Comparison of ENCODE assay signal across 8 mouse cellular contexts in genomic region chr5:124528791-124529190, GRCm38 (mm10). TPM values are rescaled to one million over a fixed set of nuclear protein-coding genes. Genes with fewer than 3 reads are reported as not detected.
DNase-seq lines count a peak whose midpoint lies in the region; ATAC-seq lines count a peak whose summit lies in the region.
"Had no signal": no experiment of that assay in that cellular context is flagged by ENCODE, and none has a peak within 500 bp of the region (broad histone marks: within the 10 kb centered on the region; RNA-seq: fewer than 3 reads in every experiment).

No protein-coding gene starts in this region.

- 39% methylated on average over 9 of the region's 9 CpGs for WGBS in embryonic facial prominence, embryonic 14.5 days
- 24% methylated on average over 9 of the region's 9 CpGs for WGBS in intestine, embryonic 15.5 days
- 61% methylated on average over 9 of the region's 9 CpGs for WGBS in midbrain, embryonic 12.5 days

- intact Hi-C loops in left cerebral cortex, postnatal 4 days (cut with DNase I) = no loop called here

- 0 out of 2 replicates have a peak, but pooled peaks cover 7% of the 10 kb centered on the region for H3K36me3 ChIP-seq in embryonic facial prominence, embryonic 14.5 days (ENCODE audit: control insufficient read depth, insufficient read depth, low read length)
- H3K36me3 ChIP-seq in intestine, embryonic 15.5 days = no peaks in the 10 kb centered on the region
- no peaks in the 10 kb centered on the region for H3K36me3 ChIP-seq in midbrain, embryonic 12.5 days

- H3K9me3 ChIP-seq in embryonic facial prominence, embryonic 14.5 days (ENCODE audit: control insufficient read depth, low read length) = no peaks in the 10 kb centered on the region
- H3K9me3 ChIP-seq in intestine, embryonic 15.5 days = no peaks in the 10 kb centered on the region
- H3K9me3 ChIP-seq in midbrain, embryonic 12.5 days = no peaks in the 10 kb centered on the region

- H3K27me3 ChIP-seq in embryonic facial prominence, embryonic 14.5 days (replicated peaks; ENCODE audit: control insufficient read depth, insufficient read depth, low read length) = no peaks in the 10 kb centered on the region
- no peaks in the 10 kb centered on the region for H3K27me3 ChIP-seq in intestine, embryonic 15.5 days (replicated peaks)
- H3K27me3 ChIP-seq in midbrain, embryonic 12.5 days = no peaks in the 10 kb centered on the region

- DNase-seq in embryonic facial prominence, embryonic 14.5 days (ENCODE audit: low spot score) = no peak
- peak; percentile 43 for DNase-seq in gastrocnemius, postnatal 10 days
- DNase-seq in left cerebral cortex, postnatal 4 days = no peak
- no peak for DNase-seq in frontal cortex, adult 2 months (ENCODE audit: extremely low spot score in 1 of 2, low spot score in 1 of 2)

- peak overlapping the region; percentile 30; the same call in 1 of the 2 replicates for H3K27ac ChIP-seq in embryonic facial prominence, embryonic 14.5 days (replicated peaks; ENCODE audit: low read depth, low read length)
- peak overlapping the region; percentile 56 for H3K27ac ChIP-seq in intestine, embryonic 15.5 days
- H3K27ac ChIP-seq in midbrain, embryonic 12.5 days (replicated peaks) = 0 out of 2 replicates have a peak overlapping the region, but pooled peaks have one; percentile 6
- H3K27ac ChIP-seq: macrophage had no signal

- peak overlapping the region; percentile 38 for H3K9ac ChIP-seq in embryonic facial prominence, embryonic 14.5 days (ENCODE audit: low read depth, low read length)
- peak overlapping the region; percentile 32; the same call in 1 of the 2 replicates for H3K9ac ChIP-seq in intestine, embryonic 15.5 days
- peak overlapping the region; percentile 45; the same call in 1 of the 2 replicates for H3K9ac ChIP-seq in midbrain, embryonic 12.5 days (replicated peaks)

- H3K4me3 ChIP-seq in embryonic facial prominence, embryonic 14.5 days (ENCODE audit: low read depth, low read length) = peak overlapping the region; percentile 83
- H3K4me3 ChIP-seq in intestine, embryonic 15.5 days (replicated peaks) = peak overlapping the region; percentile 60
- peak overlapping the region; percentile 89 for H3K4me3 ChIP-seq in midbrain, embryonic 12.5 days

- peak overlapping the region; percentile 76 for H3K4me2 ChIP-seq in embryonic facial prominence, embryonic 14.5 days (ENCODE audit: low read depth, low read length)
- H3K4me2 ChIP-seq in intestine, embryonic 15.5 days (replicated peaks) = peak overlapping the region; percentile 88
- H3K4me2 ChIP-seq in midbrain, embryonic 12.5 days (replicated peaks) = peak overlapping the region; percentile 75

- H3K4me1 ChIP-seq in embryonic facial prominence, embryonic 14.5 days (ENCODE audit: control insufficient read depth, insufficient read depth, low read length) = peaks cover 21% of the 10 kb centered on the region
- peaks cover 39% of the 10 kb centered on the region for H3K4me1 ChIP-seq in intestine, embryonic 15.5 days (replicated peaks)
- peaks cover 36% of the 10 kb centered on the region for H3K4me1 ChIP-seq in midbrain, embryonic 12.5 days

- ATAC-seq in embryonic facial prominence, embryonic 14.5 days (ENCODE audit: low read depth) = no peak
- ATAC-seq in intestine, embryonic 15.5 days = no peak
- no peak for ATAC-seq in midbrain, embryonic 12.5 days (ENCODE audit: low FRiP score, low read depth)
- no peak for ATAC-seq in activated CD4-positive, CD25-positive, alpha-beta regulatory T cell, adult 4 months

RNA-seq across cellular contexts. Expression of gene Rilpl1, which starts 2.4 kb away (rescaled TPM):
- 27.0 and 29.6 TPM in 2 replicates for polyA plus RNA-seq in embryonic facial prominence, embryonic 14.5 days (2014; fragmentation: Nextera tagmentation; extraction: Ambion mirVana)
- total RNA-seq in gastrocnemius, postnatal 10 days (2021) = 10 to 100 TPM; 48.9 to 49.3 TPM
- 10.3 and 11.9 TPM in 2 replicates for polyA plus RNA-seq in intestine, embryonic 15.5 days (2015; fragmentation: Nextera tagmentation; extraction: Ambion mirVana)
- polyA plus RNA-seq in midbrain, embryonic 12.5 days (2016; fragmentation: Nextera tagmentation; extraction: Ambion mirVana) = 17.0 and 17.6 TPM in 2 replicates
- polyA plus RNA-seq in activated CD4-positive, CD25-positive, alpha-beta regulatory T cell, adult 4 months (2017; shearing (Covaris generic)) = under 1 TPM; 0.69 to 0.86 TPM
- 10 to 100 TPM; 15.0 to 16.6 TPM for total RNA-seq in left cerebral cortex, postnatal 4 days (2021)
- 44.7 and 51.7 TPM in 2 replicates for polyA plus RNA-seq in frontal cortex, adult 2 months (2012; rRNA removed)

RNA-seq across cellular contexts. Expression of gene Tmed2, which starts 11.7 kb away (rescaled TPM):
- polyA plus RNA-seq in embryonic facial prominence, embryonic 14.5 days (2014; fragmentation: Nextera tagmentation; extraction: Ambion mirVana) = 612 and 629 TPM in 2 replicates
- 100 to 1,000 TPM; 158 to 163 TPM for total RNA-seq in gastrocnemius, postnatal 10 days (2021)
- polyA plus RNA-seq in intestine, embryonic 15.5 days (2015; fragmentation: Nextera tagmentation; extraction: Ambion mirVana) = 642 and 660 TPM in 2 replicates
- 376 and 388 TPM in 2 replicates for polyA plus RNA-seq in midbrain, embryonic 12.5 days (2016; fragmentation: Nextera tagmentation; extraction: Ambion mirVana)
- 10 to 100 TPM; 67.0 to 80.4 TPM for polyA plus RNA-seq in activated CD4-positive, CD25-positive, alpha-beta regulatory T cell, adult 4 months (2017; shearing (Covaris generic))
- 100 to 1,000 TPM; 119 to 123 TPM for total RNA-seq in left cerebral cortex, postnatal 4 days (2021)
- 108 and 133 TPM in 2 replicates for polyA plus RNA-seq in frontal cortex, adult 2 months (2012; rRNA removed)

RNA-seq across cellular contexts. Expression of gene Ddx55, which starts 23.9 kb away (rescaled TPM):
- polyA plus RNA-seq in embryonic facial prominence, embryonic 14.5 days (2014; fragmentation: Nextera tagmentation; extraction: Ambion mirVana) = 8.5 and 10.6 TPM in 2 replicates
- 1 to 10 TPM; 4.9 to 6.0 TPM for total RNA-seq in gastrocnemius, postnatal 10 days (2021)
- 13.9 and 15.9 TPM in 2 replicates for polyA plus RNA-seq in intestine, embryonic 15.5 days (2015; fragmentation: Nextera tagmentation; extraction: Ambion mirVana)
- 21.0 and 22.0 TPM in 2 replicates for polyA plus RNA-seq in midbrain, embryonic 12.5 days (2016; fragmentation: Nextera tagmentation; extraction: Ambion mirVana)
- 10 to 100 TPM; 16.3 to 16.6 TPM for polyA plus RNA-seq in activated CD4-positive, CD25-positive, alpha-beta regulatory T cell, adult 4 months (2017; shearing (Covaris generic))
- 10 to 100 TPM; 27.5 to 30.8 TPM for total RNA-seq in left cerebral cortex, postnatal 4 days (2021)
- polyA plus RNA-seq in frontal cortex, adult 2 months (2012; rRNA removed) = 38.2 and 38.3 TPM in 2 replicates

RNA-seq across cellular contexts. Expression of gene Snrnp35, which starts 45.9 kb away (rescaled TPM):
- 11.0 and 11.4 TPM in 2 replicates for polyA plus RNA-seq in embryonic facial prominence, embryonic 14.5 days (2014; fragmentation: Nextera tagmentation; extraction: Ambion mirVana)
- 10 to 100 TPM; 21.8 to 23.6 TPM for total RNA-seq in gastrocnemius, postnatal 10 days (2021)
- polyA plus RNA-seq in intestine, embryonic 15.5 days (2015; fragmentation: Nextera tagmentation; extraction: Ambion mirVana) = 21.4 and 23.6 TPM in 2 replicates
- 26.2 and 28.9 TPM in 2 replicates for polyA plus RNA-seq in midbrain, embryonic 12.5 days (2016; fragmentation: Nextera tagmentation; extraction: Ambion mirVana)
- 10 to 100 TPM in 1 of 2 experiments, 1 to 10 TPM in 1; 5.0 to 12.3 TPM for polyA plus RNA-seq in activated CD4-positive, CD25-positive, alpha-beta regulatory T cell, adult 4 months (2017; shearing (Covaris generic))
- total RNA-seq in left cerebral cortex, postnatal 4 days (2021) = 10 to 100 TPM; 26.4 to 33.6 TPM
- polyA plus RNA-seq in frontal cortex, adult 2 months (2012; rRNA removed) = 9.6 and 11.8 TPM in 2 replicates

RNA-seq across cellular contexts. Expression of gene Eif2b1, which starts 50.1 kb away (rescaled TPM):
- polyA plus RNA-seq in embryonic facial prominence, embryonic 14.5 days (2014; fragmentation: Nextera tagmentation; extraction: Ambion mirVana) = 74.6 and 74.9 TPM in 2 replicates
- 10 to 100 TPM; 42.1 to 48.8 TPM for total RNA-seq in gastrocnemius, postnatal 10 days (2021)
- polyA plus RNA-seq in intestine, embryonic 15.5 days (2015; fragmentation: Nextera tagmentation; extraction: Ambion mirVana) = 85.0 and 88.3 TPM in 2 replicates
- 71.2 and 75.7 TPM in 2 replicates for polyA plus RNA-seq in midbrain, embryonic 12.5 days (2016; fragmentation: Nextera tagmentation; extraction: Ambion mirVana)
- polyA plus RNA-seq in activated CD4-positive, CD25-positive, alpha-beta regulatory T cell, adult 4 months (2017; shearing (Covaris generic)) = 10 to 100 TPM; 49.2 to 55.6 TPM
- 10 to 100 TPM; 44.4 to 46.9 TPM for total RNA-seq in left cerebral cortex, postnatal 4 days (2021)
- polyA plus RNA-seq in frontal cortex, adult 2 months (2012; rRNA removed) = 31.1 and 32.2 TPM in 2 replicates

Comparison
In these comparisons a context has a peak if more than half of its experiments do, and no peak if none do; other contexts are left out.
1. H3K27ac ChIP-seq: peak in every context shown above with its lines; median percentile 56 in intestine, embryonic 15.5 days; 30 in embryonic facial prominence, embryonic 14.5 days; 6 in midbrain, embryonic 12.5 days.